Mouse (Mus musculus) layer of hippocampus, adult 8-10 months (tissue): ENCODE measurements around the gene Adipor1. TPM values are rescaled to one million over a fixed set of nuclear protein-coding genes. Genes with fewer than 3 reads are reported as not detected.
A peak's percentile ranks its signal among the peaks of the same experiment; 100 is the strongest.

Experiments
- DNase-seq, 2 experiments: peaks; one replicate each; pipeline ENCODE4 v3.0.0; 2022; ENCODE audit warnings: low spot score in 2 of 2
- total RNA-seq, 4 experiments: library from RNA; stranded (reverse); gene quantifications; 2 replicates each; pipeline ENCODE4 v1.2.4; 2022

The Adipor1 gene
- 10 to 100 TPM; 54.3 to 62.3 (median 58.9) TPM for total RNA-seq

GRCm38 (mm10) chr1:134415168-134415831 is at the start of gene Adipor1:
Adipor1 (plus strand) TSS chr1:134415378.
- peak; percentile 96 to 97 for DNase-seq

- DNase-seq: no peak
Observed at GRCm38 (mm10) chr1:134365491-134365890, 49.7 kb upstream of the Adipor1 start.

GRCm38 (mm10) chr1:134368777-134369337 is 46.3 kb upstream of the Adipor1 start:
- peak in 1 of 2 experiments; percentile 70 for DNase-seq

- no peak for DNase-seq
Observed at GRCm38 (mm10) chr1:134374124-134374523, 41.1 kb upstream of the Adipor1 start.

- no peak for DNase-seq
Observed at GRCm38 (mm10) chr1:134381051-134381450, 34.1 kb upstream of the Adipor1 start.

- DNase-seq: peak in 1 of 2 experiments; percentile 12
Observed at GRCm38 (mm10) chr1:134381795-134382625, 33.2 kb upstream of the Adipor1 start.

- DNase-seq: no peak
Observed at GRCm38 (mm10) chr1:134384581-134384980, 30.6 kb upstream of the Adipor1 start.

- no peak for DNase-seq
Observed at GRCm38 (mm10) chr1:134385176-134385575, 30.0 kb upstream of the Adipor1 start.

GRCm38 (mm10) chr1:134385666-134386065 is 29.5 kb upstream of the Adipor1 start, which contains the start of gene 4933406M09Rik:
4933406M09Rik (plus strand) TSS chr1:134385940.
- DNase-seq: no peak

- no peak for DNase-seq
Observed at GRCm38 (mm10) chr1:134393827-134394226, 21.4 kb upstream of the Adipor1 start.

- DNase-seq: no peak
Observed at GRCm38 (mm10) chr1:134398210-134398609, 17.0 kb upstream of the Adipor1 start.

- DNase-seq: no peak
Observed at GRCm38 (mm10) chr1:134399735-134400134, 15.4 kb upstream of the Adipor1 start.

GRCm38 (mm10) chr1:134405509-134406413 is 9.4 kb upstream of the Adipor1 start, which contains the start of gene Cyb5r1:
Cyb5r1 (plus strand) TSS chr1:134405559.
- DNase-seq: peak; percentile 24 to 57

- DNase-seq: no peak
Observed at GRCm38 (mm10) chr1:134406414-134406771, 8.8 kb upstream of the Adipor1 start.

GRCm38 (mm10) chr1:134408080-134408479 is 7.1 kb upstream of the Adipor1 start:
- DNase-seq: no peak

GRCm38 (mm10) chr1:134411706-134412629 is 3.2 kb upstream of the Adipor1 start:
- DNase-seq: no peak

- no peak for DNase-seq
Observed at GRCm38 (mm10) chr1:134414038-134414437, 1.1 kb upstream of the Adipor1 start.

GRCm38 (mm10) chr1:134414501-134415167 is 544 bp upstream of the Adipor1 start:
- DNase-seq: no peak

GRCm38 (mm10) chr1:134418414-134418975 is 3.3 kb downstream of the Adipor1 start:
- no peak for DNase-seq
